Mouse (Mus musculus) cerebellum, adult (tissue): Measurements from ENCODE around the gene Chid1.

Experiments
- ATAC-seq: cut with Nextera tagmentation; 2 replicates; pipeline ENCODE4 v1.9.2; 2017; ENCODE audit warnings: mild to moderate bottlenecking, moderate library complexity, mixed read lengths; ENCODE audit not compliant: insufficient number of reproducible peaks, low FRiP score, low TSS enrichment

Chid1 gene

DNA sequence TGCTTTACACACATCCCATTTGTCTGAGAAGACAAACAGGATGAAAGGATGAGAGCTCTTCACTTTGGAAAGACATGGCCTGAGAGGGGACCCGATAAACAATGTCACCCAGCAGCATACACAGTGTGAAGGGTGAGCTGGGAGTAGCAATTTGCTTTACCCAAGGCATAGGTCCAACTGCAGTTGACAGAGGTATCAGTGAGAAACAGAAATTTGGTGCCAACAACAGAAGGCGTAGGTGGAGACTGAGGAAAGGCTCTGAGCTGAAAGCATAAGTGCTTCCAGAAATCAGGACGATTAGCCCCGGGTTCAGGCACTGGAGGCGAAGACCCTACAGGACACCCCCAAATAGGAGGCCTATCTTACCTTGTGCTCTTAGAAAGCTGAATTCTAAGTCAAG, 29.5 kb downstream of the Chid1 start:
- no peak for ATAC-seq

DNA sequence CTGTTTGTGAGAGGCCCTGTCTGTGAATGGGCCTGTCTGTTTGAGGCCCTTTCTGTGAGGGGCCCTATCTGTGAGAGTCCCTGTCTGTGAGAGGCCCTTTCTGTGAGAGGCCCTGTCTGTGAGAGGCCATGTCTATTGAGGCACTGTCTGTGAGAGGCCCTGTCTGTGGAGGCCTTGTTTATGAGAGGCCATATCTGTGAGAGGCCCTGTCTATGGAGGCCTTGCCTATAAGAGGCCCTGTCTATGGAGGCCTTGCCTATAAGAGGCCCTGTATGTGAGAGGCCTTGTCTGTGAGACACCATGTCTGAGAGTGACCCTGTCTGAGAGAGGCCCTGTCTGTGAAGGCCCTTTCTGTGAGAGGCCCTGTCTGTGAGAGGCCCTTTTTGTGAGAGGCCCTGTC, 31.5 kb downstream of the Chid1 start:
- no peak for ATAC-seq

DNA sequence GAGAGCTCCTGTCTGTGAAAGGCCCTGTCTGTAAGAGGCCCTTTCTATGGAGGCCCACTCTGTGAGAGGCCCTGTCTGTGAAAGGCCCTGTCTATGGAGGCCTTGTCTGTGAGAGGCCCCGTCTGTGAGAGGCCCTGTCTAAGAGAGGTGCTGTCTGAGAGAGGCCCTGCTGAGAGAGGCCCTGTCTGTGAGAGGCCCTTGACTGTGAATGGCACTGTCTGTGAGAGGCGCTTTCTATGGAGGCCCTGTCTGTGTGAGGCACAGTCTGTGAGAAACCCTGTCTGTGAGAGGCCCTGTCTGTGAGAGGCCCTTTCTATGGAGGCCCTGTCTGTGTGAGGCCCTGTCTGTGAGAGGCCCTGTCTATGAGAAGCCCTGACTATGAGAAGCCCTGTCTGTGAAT, 33.4 kb downstream of the Chid1 start:
- no peak for ATAC-seq

DNA sequence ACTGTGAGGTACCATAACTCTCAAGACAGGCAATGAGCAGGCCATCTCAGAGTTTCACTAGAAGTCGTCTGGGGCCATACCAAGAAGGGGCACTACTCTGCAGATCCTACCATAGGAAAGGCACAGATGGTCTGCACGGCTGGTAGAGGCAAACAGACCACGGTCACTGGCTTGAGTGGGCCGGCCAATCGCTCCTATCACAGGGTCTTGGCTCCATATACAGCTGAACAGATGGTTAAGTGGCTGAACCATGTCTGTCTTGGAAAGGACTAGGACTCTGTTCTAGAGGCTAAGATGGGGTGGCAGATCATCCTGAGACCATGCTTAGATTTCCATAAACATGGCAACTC, 37.1 kb downstream of the Chid1 start:
- peak; percentile 61; the same call in 1 of the 2 replicates for ATAC-seq

- ATAC-seq, result no peak
Measured at GRCm38 (mm10) chr7:141501820-141502555, 37.7 kb downstream of the Chid1 start.

DNA sequence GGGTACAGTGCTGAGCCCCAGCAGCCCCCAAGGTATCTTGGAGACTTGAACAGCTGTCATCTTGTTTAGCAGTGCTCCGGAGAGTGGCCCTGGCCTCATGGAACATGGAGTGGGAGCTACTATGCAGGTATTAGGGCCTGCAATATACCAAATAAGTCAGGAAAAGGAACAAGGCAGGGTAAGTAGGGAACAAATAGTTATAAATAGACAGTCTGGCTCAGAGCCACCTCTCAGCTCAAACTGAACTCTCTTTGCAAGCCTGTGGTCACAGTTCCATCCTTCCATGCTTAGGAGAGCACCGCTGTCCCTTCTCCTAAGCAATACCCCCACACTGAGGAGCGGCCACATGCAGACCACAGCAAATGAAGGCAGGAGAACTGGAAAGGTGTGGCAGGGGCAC, 42.1 kb downstream of the Chid1 start:
- no peak for ATAC-seq

DNA sequence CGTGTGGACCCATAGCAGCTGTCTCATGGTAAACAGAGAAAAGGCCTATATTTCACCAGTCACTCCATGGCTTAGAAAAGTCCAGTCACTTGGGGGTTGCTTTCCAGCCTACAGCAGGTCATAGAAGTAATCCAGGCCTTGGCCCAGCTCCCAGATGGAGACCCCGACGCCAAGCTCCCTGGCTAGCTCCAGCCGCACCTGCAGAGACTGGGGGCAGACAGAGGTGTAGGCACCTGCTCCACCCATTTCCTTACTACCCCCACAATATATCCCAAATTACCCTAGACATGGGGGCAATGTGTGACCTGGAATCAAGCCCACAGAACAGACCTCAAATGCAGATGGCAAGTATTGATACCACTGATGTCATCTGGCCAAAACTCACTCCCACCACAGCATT, 43.7 kb downstream of the Chid1 start:
- no peak for ATAC-seq

- no peak for ATAC-seq
Measured at GRCm38 (mm10) chr7:141495379-141495778, 44.3 kb downstream of the Chid1 start.

DNA sequence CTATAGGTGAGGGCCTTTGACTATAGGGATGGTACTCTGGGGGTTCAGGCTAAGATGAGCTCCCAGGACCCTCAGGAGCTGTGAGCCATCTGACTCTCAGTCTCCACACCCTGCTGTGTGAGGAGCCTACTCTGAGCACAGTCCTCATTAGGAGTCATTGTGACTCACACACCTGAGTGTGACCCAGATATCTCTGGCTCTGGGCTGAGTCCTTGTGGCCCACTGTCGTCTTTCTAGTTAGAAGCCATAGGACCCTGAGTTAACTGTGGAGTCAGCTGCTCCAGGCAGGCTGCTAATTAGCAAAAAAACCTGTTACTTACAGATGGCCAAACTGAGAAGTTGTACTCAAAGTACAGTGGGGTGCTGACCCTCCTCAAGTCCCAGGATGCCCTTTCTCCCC, 45.9 kb downstream of the Chid1 start:
- ATAC-seq, result no peak

DNA sequence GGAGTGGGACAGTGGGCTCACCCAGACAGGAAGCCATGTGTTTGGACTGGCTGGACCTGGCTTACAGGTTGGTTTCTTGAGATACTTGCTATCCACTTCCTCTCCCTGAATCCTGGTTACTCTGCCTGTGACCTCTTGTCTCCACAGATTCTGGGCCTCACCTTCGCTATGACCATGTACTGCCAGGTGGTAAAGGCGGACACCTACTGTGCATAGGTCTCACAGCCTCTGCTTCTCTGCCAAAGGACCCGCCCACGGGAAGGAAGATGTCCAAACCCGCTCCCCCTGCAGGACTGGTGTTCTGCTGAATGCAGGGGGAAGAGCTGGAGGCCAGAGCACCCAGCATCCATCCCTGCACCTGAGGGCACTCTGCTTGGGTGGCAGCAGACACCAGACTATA, 46.9 kb downstream of the Chid1 start:
- ATAC-seq, result peak; percentile 28; the same call in 1 of the 2 replicates

GRCm38 (mm10) chr7:141491151-141491550, 48.5 kb downstream of the Chid1 start:
- ATAC-seq, result no peak

- no peak for ATAC-seq
Measured at GRCm38 (mm10) chr7:141487141-141487540, 52.5 kb downstream of the Chid1 start.

- no peak for ATAC-seq
Measured at GRCm38 (mm10) chr7:141486239-141486638, 53.4 kb downstream of the Chid1 start.

- peak; percentile 47; the same call in 1 of the 2 replicates for ATAC-seq
Measured at GRCm38 (mm10) chr7:141485606-141486005, 54.1 kb downstream of the Chid1 start.

GRCm38 (mm10) chr7:141485186-141485585, 54.5 kb downstream of the Chid1 start:
- no peak for ATAC-seq

DNA sequence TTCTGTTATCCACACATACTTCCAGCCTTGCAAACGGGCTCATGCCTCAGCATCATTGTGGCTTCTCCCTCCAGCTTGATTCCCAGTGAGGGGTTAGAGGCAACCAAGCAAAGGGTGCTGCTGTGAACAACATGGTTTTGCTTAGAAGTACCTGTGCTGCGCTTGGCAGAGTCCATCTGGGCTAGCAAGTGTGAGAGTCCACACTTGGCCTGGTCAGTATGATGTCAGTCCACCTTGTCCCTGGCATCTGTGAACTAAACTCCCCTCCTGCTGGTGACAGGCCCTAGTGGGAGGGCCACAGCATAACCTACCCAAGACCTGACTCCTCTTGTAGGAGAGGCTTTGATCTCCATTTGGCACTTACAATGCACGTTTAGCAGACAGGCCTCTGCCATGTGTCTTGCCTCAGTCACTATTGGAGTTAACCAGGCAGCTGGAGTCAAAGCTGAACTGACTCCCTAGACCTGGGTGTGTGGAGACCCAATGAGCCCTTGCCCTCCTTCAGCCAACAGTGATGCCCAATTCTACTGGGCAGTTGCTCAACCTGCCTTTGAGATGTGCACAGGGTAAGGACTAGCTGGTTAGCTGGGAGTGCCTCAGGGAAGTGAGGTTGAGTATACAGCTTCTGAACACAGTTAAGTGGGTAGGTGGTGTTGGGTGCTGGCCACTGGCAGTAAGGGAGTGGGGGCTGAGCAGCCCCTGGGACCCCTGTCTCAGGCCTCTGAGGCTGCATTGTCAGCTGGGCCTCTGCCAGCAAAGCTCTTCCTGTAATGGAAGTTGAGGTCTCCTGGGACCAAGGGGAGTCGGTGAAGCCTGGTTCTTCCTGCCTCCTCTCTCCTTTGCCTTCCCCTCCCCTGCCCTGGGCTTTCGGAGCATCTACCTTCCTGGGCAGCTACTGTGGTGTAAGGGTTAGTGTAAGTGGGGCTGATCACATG, 55.2 kb downstream of the Chid1 start:
- ATAC-seq, result no peak

DNA sequence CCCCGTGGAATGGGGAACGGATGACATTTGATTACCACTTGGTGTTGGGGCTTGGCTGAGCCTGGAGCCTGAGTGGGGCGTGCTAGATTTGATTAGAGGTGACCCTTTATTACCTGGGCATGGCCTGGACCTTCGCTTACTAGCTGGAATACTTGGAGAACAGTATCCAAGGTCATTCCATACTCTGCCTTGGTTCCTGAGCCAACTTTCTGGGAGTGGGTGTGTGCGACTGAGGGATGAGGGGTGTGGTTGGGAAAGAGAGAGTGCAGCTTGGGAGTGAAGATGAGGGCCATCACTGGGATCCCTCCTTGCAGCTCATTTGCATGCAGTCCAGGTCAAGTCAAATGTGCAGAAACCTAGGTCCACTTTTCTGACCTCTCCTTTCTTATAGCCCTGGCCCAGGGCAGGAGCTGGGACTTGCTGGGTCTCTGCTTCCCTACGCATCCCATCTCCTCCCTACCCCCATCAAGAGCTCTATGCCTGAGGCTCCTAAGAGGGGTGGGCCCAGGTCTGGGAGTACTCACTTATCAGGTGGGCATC, 56.5 kb downstream of the Chid1 start:
- no peak for ATAC-seq

DNA sequence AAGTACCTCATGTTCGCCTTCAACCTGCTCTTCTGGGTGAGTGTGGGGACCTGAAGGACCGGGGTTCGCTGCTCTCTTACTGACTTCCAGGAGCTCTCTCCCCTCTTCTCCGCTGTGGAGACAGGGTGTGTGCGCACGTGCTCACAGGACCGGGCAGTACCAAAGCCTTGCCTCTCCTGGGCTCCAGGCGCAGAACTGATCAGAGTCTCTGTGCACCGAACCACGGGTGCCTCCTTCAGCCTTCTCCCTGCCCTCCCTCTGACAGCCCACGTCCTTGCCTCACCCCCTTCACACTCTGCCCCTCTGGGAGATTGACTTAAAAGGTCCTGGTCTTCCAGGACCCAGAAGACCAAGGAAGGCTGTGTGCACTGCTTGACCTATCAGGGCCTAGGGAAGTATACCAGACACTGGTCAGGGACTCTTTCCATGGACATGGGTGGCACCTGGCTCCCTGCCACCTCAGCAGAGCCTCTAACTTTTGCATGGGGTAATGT, 57.1 kb downstream of the Chid1 start:
- no peak for ATAC-seq

- ATAC-seq, result no peak; the same call in 1 of the 2 replicates
Measured at GRCm38 (mm10) chr7:141481498-141482401, 57.9 kb downstream of the Chid1 start.
